Mouse (Mus musculus): Measurements from ENCODE around the gene Apc2. TPM values are rescaled to one million over a fixed set of nuclear protein-coding genes. Genes with fewer than 3 reads are reported as not detected.
"Not testable (repeated sequence)": the region's sequence is repeated elsewhere in the genome, so short reads cannot be mapped to it uniquely, and the experiment has no call there.

Gene Apc2
- total RNA-seq, 2 experiments from 2014 or later: not detected

GRCm38 (mm10) chr10:80341026-80341425 is 45.2 kb downstream of the Apc2 start:
- no peak for ATAC-seq (replicated peaks; ENCODE audit: poor library complexity)

- ATAC-seq (replicated peaks; ENCODE audit: poor library complexity): no peak
Measured at GRCm38 (mm10) chr10:80341491-80342304, 45.9 kb downstream of the Apc2 start.

GRCm38 (mm10) chr10:80342305-80342748 is 46.5 kb downstream of the Apc2 start:
- ATAC-seq (replicated peaks; ENCODE audit: poor library complexity): no peak

GRCm38 (mm10) chr10:80342749-80343424 is 47.1 kb downstream of the Apc2 start:
- peak; percentile 27 for ATAC-seq (replicated peaks; ENCODE audit: poor library complexity)

- ATAC-seq (replicated peaks; ENCODE audit: poor library complexity): no peak
Measured at GRCm38 (mm10) chr10:80343425-80343895, 47.7 kb downstream of the Apc2 start.

GRCm38 (mm10) chr10:80344131-80344661 is 48.4 kb downstream of the Apc2 start:
- ATAC-seq (replicated peaks; ENCODE audit: poor library complexity): peak; percentile 47

GRCm38 (mm10) chr10:80345122-80345521 is 49.3 kb downstream of the Apc2 start:
- ATAC-seq (replicated peaks; ENCODE audit: poor library complexity): no peak

GRCm38 (mm10) chr10:80345929-80346328 is 50.2 kb downstream of the Apc2 start:
- not testable (repeated sequence) for ATAC-seq (replicated peaks; ENCODE audit: poor library complexity)

GRCm38 (mm10) chr10:80347514-80347967 is 51.8 kb downstream of the Apc2 start:
- ATAC-seq (replicated peaks; ENCODE audit: poor library complexity): no peak

GRCm38 (mm10) chr10:80348244-80348781 is 52.5 kb downstream of the Apc2 start, which contains the start of gene Adamtsl5:
Gene Adamtsl5 (minus strand): TSS chr10:80348412.
- ATAC-seq (replicated peaks; ENCODE audit: poor library complexity): peak; percentile 36

- no peak for ATAC-seq (replicated peaks; ENCODE audit: poor library complexity)
Measured at GRCm38 (mm10) chr10:80348981-80349380, 53.2 kb downstream of the Apc2 start.

- peak; percentile 92 for ATAC-seq (replicated peaks; ENCODE audit: poor library complexity)
Measured at GRCm38 (mm10) chr10:80350292-80350691, 54.5 kb downstream of the Apc2 start.

GRCm38 (mm10) chr10:80351896-80352295 is 56.1 kb downstream of the Apc2 start:
- ATAC-seq (replicated peaks; ENCODE audit: poor library complexity): no peak

GRCm38 (mm10) chr10:80352727-80353126 is 57.0 kb downstream of the Apc2 start:
- ATAC-seq (replicated peaks; ENCODE audit: poor library complexity): no peak

- no peak for ATAC-seq (replicated peaks; ENCODE audit: poor library complexity)
Measured at GRCm38 (mm10) chr10:80355431-80355830, 59.7 kb downstream of the Apc2 start.

- ATAC-seq (replicated peaks; ENCODE audit: poor library complexity): no peak
Measured at GRCm38 (mm10) chr10:80356001-80356682, 60.4 kb downstream of the Apc2 start, which contains the start of gene Plk5. Gene Plk5 (plus strand): TSS chr10:80356459.

GRCm38 (mm10) chr10:80356737-80357136 is 61.0 kb downstream of the Apc2 start:
- no peak for ATAC-seq (replicated peaks; ENCODE audit: poor library complexity)

- no peak for ATAC-seq (replicated peaks; ENCODE audit: poor library complexity)
Measured at GRCm38 (mm10) chr10:80357336-80357735, 61.6 kb downstream of the Apc2 start.

GRCm38 (mm10) chr10:80357994-80358639 is 62.3 kb downstream of the Apc2 start:
- peak; percentile 32 for ATAC-seq (replicated peaks; ENCODE audit: poor library complexity)

GRCm38 (mm10) chr10:80363734-80364133 is 68.0 kb downstream of the Apc2 start:
- no peak for ATAC-seq (replicated peaks; ENCODE audit: poor library complexity)

All from megakaryocyte progenitor cell, adult 5-6 weeks (primary cell).